Mouse (Mus musculus) hindbrain, embryonic 10.5 days (tissue): ENCODE measurements around the gene Sfxn5. TPM values are rescaled to one million over a fixed set of nuclear protein-coding genes. Genes with fewer than 3 reads are reported as not detected.

Experiments
- DNase-seq: peaks from one replicate; pipeline ENCODE4 v3.0.0-alpha.2; 2017; ENCODE audit warnings: low spot score
- H3K27ac ChIP-seq: fragments of 300-500 bp; sonication (generic); 2 replicates; pipeline ENCODE4 v1.5.1; 2016; ENCODE audit warnings: mild to moderate bottlenecking, moderate library complexity
- H3K27me3 ChIP-seq: fragments of 300-500 bp; sonication (generic); 2 replicates; pipeline ENCODE4 v1.6.1; 2016; ENCODE audit warnings: mild to moderate bottlenecking; ENCODE audit not compliant: poor library complexity, insufficient read depth, severe bottlenecking
- H3K36me3 ChIP-seq: fragments of 300-500 bp; sonication (generic); 2 replicates; pipeline ENCODE4 v1.6.1; 2016; ENCODE audit warnings: mild to moderate bottlenecking, moderate library complexity
- H3K4me1 ChIP-seq: fragments of 300-500 bp; sonication (generic); replicated peaks from 2 replicates; pipeline ENCODE4 v1.6.1; 2016; ENCODE audit warnings: mild to moderate bottlenecking
- H3K4me3 ChIP-seq: fragments of 300-500 bp; sonication (generic); 2 replicates; pipeline ENCODE4 v1.5.1; 2016; ENCODE audit warnings: mild to moderate bottlenecking, moderate library complexity
- H3K9me3 ChIP-seq: fragments of 300-500 bp; sonication (generic); 2 replicates; pipeline ENCODE4 v1.6.1; 2016; ENCODE audit warnings: mild to moderate bottlenecking, moderate library complexity
- WGBS: fragments of 180-500 bp; shearing (Covaris S2); methylation state at CpG from one replicate; pipeline ENCODE4 v1.1.7; 2016; 5-methylcytosine and 5-hydroxymethylcytosine counted together
- polyA plus RNA-seq: library from polyadenylated mRNA; unstranded; fragments of >200 nt; fragmentation: Nextera tagmentation; extraction: Ambion mirVana; gene quantifications from 2 replicates; pipeline ENCODE4 v1.2.1, GENCODE M21; 2016

Sfxn5 gene
- polyA plus RNA-seq, 1 experiment from 2014 or later = 8.0 TPM

- DNase-seq = no peak
- Histone ChIP-seq H3K36me3 (no peaks in the 10 kb centered on the region), H3K27me3 (no peaks in the 10 kb centered on the region), H3K9me3 (no peaks in the 10 kb centered on the region), H3K4me1 (peaks cover 4% of the 10 kb centered on the region), H3K27ac (no peak overlapping the region), H3K4me3 (no peak overlapping the region)
- 87% methylated on average over 4 of the region's 4 CpGs for WGBS
Measured at GRCm38 (mm10) chr6:85288193-85288857, 44.9 kb downstream of the Sfxn5 start.

- Histone ChIP-seq H3K27me3 (no peaks in the 10 kb centered on the region), H3K4me1 (0 out of 2 replicates have a peak, but pooled peaks cover 3% of the 10 kb centered on the region), H3K27ac (no peak overlapping the region), H3K9me3 (no peaks in the 10 kb centered on the region), H3K36me3 (no peaks in the 10 kb centered on the region), H3K4me3 (no peak overlapping the region)
- no peak for DNase-seq
- 85% methylated on average over 13 of the region's 13 CpGs for WGBS
Measured at GRCm38 (mm10) chr6:85286283-85287047, 46.8 kb downstream of the Sfxn5 start.

DNA sequence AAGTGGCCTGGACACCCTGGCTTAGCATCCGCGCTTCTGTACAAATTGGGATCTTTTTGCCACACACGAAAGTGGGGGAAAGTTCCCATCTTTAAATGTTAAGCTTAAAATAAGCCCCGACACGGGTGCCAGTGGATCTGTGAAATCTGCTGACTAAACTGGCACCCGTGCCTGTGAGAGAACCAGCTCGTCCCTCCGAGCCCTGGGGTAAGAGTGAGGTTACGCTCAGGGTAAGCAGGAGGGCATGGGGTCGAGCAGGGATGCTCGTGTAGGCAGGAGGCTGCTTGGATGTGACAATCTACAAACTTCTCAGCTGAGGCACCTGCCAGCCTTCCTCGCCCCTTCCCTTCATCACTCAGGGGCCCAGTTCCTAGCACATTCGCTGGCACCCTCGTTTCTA is 52.4 kb downstream of the Sfxn5 start:
- H3K4me1 ChIP-seq = 0 out of 2 replicates have a peak, but pooled peaks cover 5% of the 10 kb centered on the region
- H3K9me3 ChIP-seq = no peaks in the 10 kb centered on the region
- no peaks in the 10 kb centered on the region for H3K27me3 ChIP-seq
- no peaks in the 10 kb centered on the region for H3K36me3 ChIP-seq
- no peak overlapping the region for H3K4me3 ChIP-seq
- DNase-seq = no peak
- no peak overlapping the region for H3K27ac ChIP-seq
- 83% methylated on average over 14 of the region's 14 CpGs for WGBS

DNA sequence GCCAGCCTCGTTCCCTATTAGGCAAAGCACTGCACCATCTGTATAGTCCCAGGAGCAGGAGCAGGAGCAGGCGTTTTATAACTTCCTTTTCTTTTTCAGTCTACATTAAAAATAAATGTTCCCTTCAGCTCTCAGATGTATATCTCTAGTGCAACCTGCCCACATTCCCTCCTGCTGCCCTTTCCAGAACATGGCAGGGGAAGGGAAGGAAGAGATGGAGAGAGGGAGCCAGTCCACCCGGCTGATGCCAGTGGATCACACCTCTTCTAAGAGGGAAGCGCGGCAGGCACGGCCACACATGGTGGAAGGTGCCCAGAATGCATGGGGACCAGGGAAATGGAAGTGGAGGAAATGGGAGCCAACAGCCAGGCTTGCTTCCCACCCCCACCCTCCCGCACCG is 56.7 kb downstream of the Sfxn5 start:
- Histone ChIP-seq H3K36me3 (no peaks in the 10 kb centered on the region), H3K27ac (no peak overlapping the region), H3K27me3 (no peaks in the 10 kb centered on the region), H3K9me3 (no peaks in the 10 kb centered on the region), H3K4me3 (no peak overlapping the region), H3K4me1 (0 out of 2 replicates have a peak, but pooled peaks cover 3% of the 10 kb centered on the region)
- DNase-seq = no peak
- 87% methylated on average over 8 of the region's 8 CpGs for WGBS

- WGBS = 93% methylated on average over 9 of the region's 9 CpGs
- Histone ChIP-seq H3K27ac (no peak overlapping the region), H3K36me3 (no peaks in the 10 kb centered on the region), H3K4me3 (no peak overlapping the region), H3K4me1 (no peaks in the 10 kb centered on the region), H3K27me3 (peaks cover 21% of the 10 kb centered on the region), H3K9me3 (no peaks in the 10 kb centered on the region)
- no peak for DNase-seq
Measured at GRCm38 (mm10) chr6:85272436-85272835, 60.8 kb downstream of the Sfxn5 start.

DNA sequence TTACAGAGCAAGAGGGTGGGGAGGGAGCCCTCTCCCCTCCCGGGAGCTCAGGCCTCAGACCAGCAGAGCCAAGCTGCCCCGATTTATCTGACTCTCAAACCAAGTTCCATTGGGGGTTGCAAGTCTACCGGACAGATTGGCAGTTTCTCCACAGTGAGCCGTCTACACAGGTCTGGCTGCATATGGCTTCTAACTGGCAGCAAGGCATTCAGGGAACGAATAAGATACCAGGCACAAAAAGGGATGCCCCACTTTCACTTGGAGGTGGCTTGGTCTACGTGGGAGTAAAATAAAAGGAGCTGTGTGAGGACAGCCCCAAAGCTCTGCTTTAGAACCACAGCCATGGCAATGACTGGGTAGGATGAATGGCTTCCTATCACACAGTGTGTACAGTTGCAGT is 67.2 kb downstream of the Sfxn5 start:
- Histone ChIP-seq H3K4me3 (no peak overlapping the region), H3K36me3 (no peaks in the 10 kb centered on the region), H3K4me1 (peaks cover 37% of the 10 kb centered on the region), H3K27me3 (peaks cover 65% of the 10 kb centered on the region), H3K9me3 (no peaks in the 10 kb centered on the region), H3K27ac (no peak overlapping the region; the same call in none of the 2 replicates)
- no peak for DNase-seq
- WGBS = 43% methylated on average over 6 of the region's 6 CpGs

DNA sequence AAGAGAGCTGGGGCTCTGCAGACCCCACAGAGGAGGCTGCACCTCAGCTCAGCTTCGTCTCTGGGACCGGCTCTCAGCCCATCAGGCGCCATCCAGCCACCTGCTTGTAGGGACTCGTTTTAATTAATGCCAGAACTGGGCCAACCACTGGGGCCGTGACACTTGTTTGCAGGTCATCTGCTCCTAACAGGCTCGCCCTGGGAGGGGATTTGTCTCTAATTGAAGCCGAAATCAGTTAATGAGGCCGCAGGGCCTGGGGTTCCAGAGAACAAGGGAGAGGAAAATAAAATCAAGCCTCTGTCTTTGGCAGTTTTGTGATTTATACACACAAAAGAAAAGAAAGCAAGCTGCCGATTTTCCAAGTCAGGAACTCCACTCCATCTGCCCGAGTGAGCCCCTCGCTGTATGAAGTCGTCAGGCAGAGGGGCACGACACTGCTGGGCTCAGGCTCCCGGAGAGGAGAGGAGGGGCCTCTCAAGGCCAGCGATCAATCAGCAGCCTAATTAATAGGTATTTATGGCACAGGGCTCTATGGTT is 68.2 kb downstream of the Sfxn5 start:
- Histone ChIP-seq H3K36me3 (no peaks in the 10 kb centered on the region), H3K27me3 (peaks cover 65% of the 10 kb centered on the region), H3K27ac (peak overlapping the region; percentile 65), H3K4me3 (peak overlapping the region; percentile 11), H3K9me3 (no peaks in the 10 kb centered on the region), H3K4me1 (peaks cover 37% of the 10 kb centered on the region)
- DNase-seq = peak; percentile 45
- 3% methylated on average over 15 of the region's 15 CpGs for WGBS

DNA sequence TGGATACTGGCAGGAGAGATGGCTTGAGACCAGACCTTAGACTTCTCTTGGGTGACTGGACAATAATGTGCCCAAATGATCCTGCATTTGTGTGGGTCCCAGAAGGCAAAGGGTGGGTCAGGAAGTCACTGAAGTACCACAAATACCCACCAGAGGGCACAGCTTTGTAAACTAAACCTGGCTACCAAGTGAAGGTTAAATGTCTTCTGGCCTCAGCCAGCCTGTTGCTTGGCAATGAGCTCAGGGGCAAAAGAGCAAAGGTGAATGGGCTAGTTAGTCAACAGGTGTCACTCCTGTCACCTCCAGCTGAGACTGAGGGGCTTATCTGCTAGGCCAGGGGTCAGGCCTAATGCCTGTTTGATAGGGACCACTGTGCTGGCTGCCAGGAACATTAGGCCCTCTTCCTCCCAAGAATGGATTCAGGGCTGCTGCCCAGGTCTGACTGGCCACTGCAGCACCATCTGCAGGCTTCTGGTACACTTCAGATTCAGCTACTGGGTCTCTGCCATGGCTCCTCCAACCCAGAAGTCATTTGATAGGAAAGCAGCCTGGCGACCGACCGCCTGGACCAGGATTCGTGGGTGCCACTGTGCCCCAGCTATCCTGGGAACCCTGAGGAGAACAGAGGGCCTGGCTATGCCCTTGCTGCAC is 70.2 kb downstream of the Sfxn5 start:
- Histone ChIP-seq H3K36me3 (no peaks in the 10 kb centered on the region), H3K4me1 (peaks cover 37% of the 10 kb centered on the region), H3K27me3 (peaks cover 49% of the 10 kb centered on the region), H3K9me3 (no peaks in the 10 kb centered on the region), H3K27ac (no peak overlapping the region), H3K4me3 (no peak overlapping the region)
- peak; percentile 47 for DNase-seq
- WGBS = 94% methylated on average over 4 of the region's 4 CpGs

GRCm38 (mm10) chr6:85259094-85259630 is 74.1 kb downstream of the Sfxn5 start:
- no peak overlapping the region for H3K4me3 ChIP-seq
- H3K27ac ChIP-seq = no peak overlapping the region
- WGBS = 84% methylated on average over 12 of the region's 12 CpGs
- H3K4me1 ChIP-seq = peaks cover 17% of the 10 kb centered on the region
- H3K27me3 ChIP-seq = peaks cover 19% of the 10 kb centered on the region
- no peaks in the 10 kb centered on the region for H3K36me3 ChIP-seq
- H3K9me3 ChIP-seq = no peaks in the 10 kb centered on the region
- no peak for DNase-seq

DNA sequence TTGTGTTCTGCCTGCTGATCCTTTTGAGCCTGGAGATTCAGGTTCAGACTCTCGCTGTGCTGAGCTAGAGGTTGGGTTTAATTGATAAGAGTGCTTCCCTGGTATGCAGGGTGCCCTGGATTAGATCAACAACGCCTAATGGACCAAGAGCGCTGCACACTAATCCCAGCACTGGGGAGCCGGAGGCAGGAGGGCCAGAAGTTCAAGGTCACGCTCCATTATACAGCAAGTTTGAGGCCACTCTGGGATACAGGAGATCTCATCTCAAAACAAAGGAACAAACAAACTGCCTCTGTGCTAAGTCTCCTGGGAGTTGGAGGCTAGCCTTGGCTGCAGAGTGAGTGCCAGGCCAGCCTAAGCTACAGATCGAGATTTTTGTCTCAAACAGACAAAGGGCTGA is 77.6 kb downstream of the Sfxn5 start:
- Histone ChIP-seq H3K36me3 (no peaks in the 10 kb centered on the region), H3K4me3 (no peak overlapping the region), H3K4me1 (peaks cover 12% of the 10 kb centered on the region), H3K27ac (no peak overlapping the region), H3K9me3 (no peaks in the 10 kb centered on the region), H3K27me3 (no peaks in the 10 kb centered on the region; the same call in 1 of the 2 replicates)
- no peak for DNase-seq
- WGBS = 76% methylated on average over 6 of the region's 6 CpGs

DNA sequence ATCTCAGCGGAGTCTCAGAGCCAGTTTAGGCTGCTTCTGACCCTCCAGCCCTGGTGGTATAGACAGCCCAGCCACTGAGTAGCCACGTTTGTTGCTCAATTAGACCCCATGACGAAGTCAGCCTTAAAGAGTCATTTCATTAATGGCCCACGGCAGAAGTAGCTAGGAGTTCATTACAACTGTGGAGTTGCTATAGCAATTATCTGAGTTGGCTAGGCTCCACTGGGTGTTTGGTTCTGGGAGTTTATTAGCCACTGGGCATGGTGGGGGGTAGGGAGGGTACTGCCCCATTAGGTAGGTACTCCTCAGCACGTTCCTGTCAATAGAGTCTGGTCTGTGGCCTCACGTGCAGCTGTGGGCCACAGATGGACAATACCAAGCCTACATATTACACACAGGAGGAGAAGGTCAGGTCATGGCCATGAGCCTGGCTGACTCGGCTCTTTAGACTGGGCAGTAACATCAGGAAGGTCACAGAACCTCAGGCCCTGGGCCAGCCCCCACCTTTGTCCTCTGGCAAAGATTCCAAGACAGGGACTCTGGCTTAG is 79.2 kb downstream of the Sfxn5 start:
- 68% methylated on average over 7 of the region's 7 CpGs for WGBS
- Histone ChIP-seq H3K4me1 (peaks cover 12% of the 10 kb centered on the region), H3K9me3 (no peaks in the 10 kb centered on the region), H3K4me3 (no peak overlapping the region), H3K36me3 (no peaks in the 10 kb centered on the region), H3K27ac (no peak overlapping the region), H3K27me3 (no peaks in the 10 kb centered on the region; the same call in 1 of the 2 replicates)
- no peak for DNase-seq

DNA sequence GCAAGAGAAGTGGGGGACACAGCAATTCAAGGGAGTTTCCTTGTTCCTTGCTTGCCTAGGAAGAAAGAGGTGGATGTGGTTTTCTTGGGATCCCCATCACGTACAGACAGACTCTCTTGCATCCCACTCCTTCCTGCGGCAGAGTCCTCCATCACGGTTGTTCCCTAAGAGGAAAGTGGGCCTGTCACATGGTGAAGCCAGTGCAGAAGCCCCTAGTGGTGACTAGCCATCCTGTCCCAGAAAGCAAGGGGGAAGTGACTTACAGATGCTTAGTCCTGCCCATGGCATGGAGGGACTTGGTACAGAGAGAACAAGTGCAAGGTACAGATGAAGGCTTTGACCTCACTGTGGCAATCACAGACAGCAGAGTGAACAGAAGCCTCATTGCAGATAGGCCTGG is 79.9 kb downstream of the Sfxn5 start:
- H3K27me3 ChIP-seq = no peaks in the 10 kb centered on the region; the same call in 1 of the 2 replicates
- WGBS = 78% methylated on average over 3 of the region's 3 CpGs
- H3K27ac ChIP-seq = no peak overlapping the region
- no peaks in the 10 kb centered on the region for H3K36me3 ChIP-seq
- DNase-seq = no peak
- H3K9me3 ChIP-seq = no peaks in the 10 kb centered on the region
- no peak overlapping the region for H3K4me3 ChIP-seq
- peaks cover 12% of the 10 kb centered on the region for H3K4me1 ChIP-seq
